Mouse (Mus musculus) midbrain, embryonic 14.5 days (tissue): ENCODE data around the gene Mok. TPM values are rescaled to one million over a fixed set of nuclear protein-coding genes. Genes with fewer than 3 reads are reported as not detected.
A peak's percentile ranks its signal among the peaks of the same experiment; 100 is the strongest.

Experiments
- ATAC-seq: fragments of 200-750 bp; cut with Nextera tagmentation; 2 replicates; pipeline ENCODE4 v1.8.0; 2017; ENCODE audit warnings: moderate number of reproducible peaks, moderate library complexity; ENCODE audit not compliant: low FRiP score, low TSS enrichment
- DNase-seq: peaks from one replicate; pipeline ENCODE4 v3.0.0-alpha.2; 2015
- H3K27ac ChIP-seq: fragments of 300-500 bp; sonication (generic); replicated peaks from 2 replicates; pipeline ENCODE4 v1.5.1; 2014; ENCODE audit warnings: mild to moderate bottlenecking, low read depth, low read length, moderate library complexity
- H3K27me3 ChIP-seq: fragments of 300-500 bp; sonication (generic); 2 replicates; pipeline ENCODE4 v1.6.1; 2014; ENCODE audit warnings: low read length, control low read depth, mixed read lengths; ENCODE audit not compliant: control insufficient read depth, insufficient read depth
- H3K36me3 ChIP-seq: fragments of 300-500 bp; sonication (generic); 2 replicates; pipeline ENCODE4 v1.6.1; 2014; ENCODE audit warnings: low read length, control low read depth; ENCODE audit not compliant: control insufficient read depth, insufficient read depth
- H3K4me1 ChIP-seq: fragments of 300-500 bp; sonication (generic); 2 replicates; pipeline ENCODE4 v1.6.1; 2014; ENCODE audit warnings: mild to moderate bottlenecking, antibody characterized with exemption, low read length, control low read depth; ENCODE audit not compliant: control insufficient read depth, insufficient read depth
- H3K4me2 ChIP-seq: fragments of 300-500 bp; sonication (generic); 2 replicates; pipeline ENCODE4 v1.6.1; 2014; ENCODE audit warnings: mild to moderate bottlenecking, low read length, moderate library complexity
- H3K4me3 ChIP-seq: fragments of 300-500 bp; sonication (generic); replicated peaks from 2 replicates; pipeline ENCODE4 v1.5.1; 2014; ENCODE audit warnings: low read depth, low read length
- H3K9ac ChIP-seq: fragments of 300-500 bp; sonication (generic); replicated peaks from 2 replicates; pipeline ENCODE4 v1.6.1; 2014; ENCODE audit warnings: mild to moderate bottlenecking, low read length, moderate library complexity
- H3K9me3 ChIP-seq: fragments of 300-500 bp; sonication (generic); 2 replicates; pipeline ENCODE4 v1.6.1; 2016; ENCODE audit warnings: low read length, control low read depth, mixed read lengths; ENCODE audit not compliant: control insufficient read depth
- WGBS: fragments of 180-500 bp; shearing (Covaris S2); extraction: QIAGEN DNeasy Blood & Tissue Kit; methylation state at CpG from one replicate; pipeline ENCODE4 v1.1.7; 2014; 5-methylcytosine and 5-hydroxymethylcytosine counted together
- polyA plus RNA-seq: library from polyadenylated mRNA; unstranded; fragments of >200 nt; fragmentation: Nextera tagmentation; extraction: Ambion mirVana; gene quantifications from 2 replicates; pipeline ENCODE4 v1.2.1, GENCODE M21; 2014

Gene Mok
- polyA plus RNA-seq, 1 experiment from 2014 or later, result 15.9 TPM

- H3K4me2 ChIP-seq, result no peak overlapping the region
- no peak overlapping the region for H3K4me3 ChIP-seq
- H3K27me3 ChIP-seq, result no peaks in the 10 kb centered on the region
- no peaks in the 10 kb centered on the region for H3K4me1 ChIP-seq
- no peak for ATAC-seq
- no peak overlapping the region for H3K27ac ChIP-seq
- peaks cover 9% of the 10 kb centered on the region; the same call in 1 of the 2 replicates for H3K36me3 ChIP-seq
- no peak overlapping the region for H3K9ac ChIP-seq
- no peak for DNase-seq
- H3K9me3 ChIP-seq, result no peaks in the 10 kb centered on the region
- 85% methylated on average over 6 of the region's 6 CpGs for WGBS
These were observed 45.7 kb downstream of the Mok start for GRCm38 (mm10) chr12:110795035-110795434.

- no peak for DNase-seq
- no peak overlapping the region for H3K9ac ChIP-seq
- no peaks in the 10 kb centered on the region for H3K9me3 ChIP-seq
- peaks cover 6% of the 10 kb centered on the region; the same call in 1 of the 2 replicates for H3K36me3 ChIP-seq
- no peak overlapping the region for H3K4me2 ChIP-seq
- H3K4me3 ChIP-seq, result no peak overlapping the region
- H3K27me3 ChIP-seq, result no peaks in the 10 kb centered on the region
- no peaks in the 10 kb centered on the region for H3K4me1 ChIP-seq
- no peak overlapping the region for H3K27ac ChIP-seq
- WGBS, result 92% methylated on average over 8 of the region's 8 CpGs
- no peak for ATAC-seq
These were observed 49.7 kb downstream of the Mok start for GRCm38 (mm10) chr12:110791026-110791425.

- Histone ChIP-seq H3K27ac (no peak overlapping the region), H3K9ac (no peak overlapping the region), H3K4me1 (no peaks in the 10 kb centered on the region), H3K9me3 (no peaks in the 10 kb centered on the region), H3K27me3 (no peaks in the 10 kb centered on the region), H3K4me3 (no peak overlapping the region), H3K4me2 (no peak overlapping the region), H3K36me3 (peaks cover 6% of the 10 kb centered on the region; the same call in 1 of the 2 replicates)
- WGBS, result 90% methylated on average over 4 of the region's 4 CpGs
- DNase-seq (no peak), ATAC-seq (no peak)
These were observed 50.2 kb downstream of the Mok start for GRCm38 (mm10) chr12:110790580-110790979.

GRCm38 (mm10) chr12:110786243-110786642 lies 54.5 kb downstream of the Mok start:
- no peak for ATAC-seq
- 93% methylated on average over 4 of the region's 4 CpGs for WGBS
- Histone ChIP-seq H3K36me3 (peaks cover 23% of the 10 kb centered on the region), H3K4me3 (no peak overlapping the region), H3K9ac (no peak overlapping the region), H3K27me3 (no peaks in the 10 kb centered on the region), H3K27ac (no peak overlapping the region), H3K4me2 (no peak overlapping the region), H3K9me3 (no peaks in the 10 kb centered on the region), H3K4me1 (no peaks in the 10 kb centered on the region)
- no peak for DNase-seq

- 90% methylated on average over 2 of the region's 2 CpGs for WGBS
- no peak for ATAC-seq
- Histone ChIP-seq H3K27me3 (no peaks in the 10 kb centered on the region), H3K4me2 (no peak overlapping the region), H3K36me3 (peaks cover 44% of the 10 kb centered on the region), H3K9ac (no peak overlapping the region), H3K4me1 (no peaks in the 10 kb centered on the region), H3K27ac (no peak overlapping the region), H3K9me3 (no peaks in the 10 kb centered on the region), H3K4me3 (no peak overlapping the region)
- DNase-seq, result no peak
These were observed 56.5 kb downstream of the Mok start for GRCm38 (mm10) chr12:110784211-110784610.

GRCm38 (mm10) chr12:110782278-110782677 lies 58.5 kb downstream of the Mok start:
- ATAC-seq, result no peak
- peaks cover 45% of the 10 kb centered on the region for H3K36me3 ChIP-seq
- H3K9ac ChIP-seq, result no peak overlapping the region
- no peak overlapping the region for H3K4me3 ChIP-seq
- 97% methylated on average over 1 of the region's 1 CpGs for WGBS
- H3K27me3 ChIP-seq, result no peaks in the 10 kb centered on the region
- no peaks in the 10 kb centered on the region for H3K4me1 ChIP-seq
- H3K27ac ChIP-seq, result no peak overlapping the region
- H3K4me2 ChIP-seq, result no peak overlapping the region
- DNase-seq, result no peak
- no peaks in the 10 kb centered on the region for H3K9me3 ChIP-seq

GRCm38 (mm10) chr12:110781181-110781580 lies 59.6 kb downstream of the Mok start:
- ATAC-seq (no peak), DNase-seq (peak; percentile 28)
- Histone ChIP-seq H3K27me3 (no peaks in the 10 kb centered on the region), H3K4me1 (no peaks in the 10 kb centered on the region), H3K27ac (no peak overlapping the region), H3K4me2 (no peak overlapping the region), H3K9ac (no peak overlapping the region), H3K4me3 (no peak overlapping the region), H3K9me3 (no peaks in the 10 kb centered on the region), H3K36me3 (peaks cover 45% of the 10 kb centered on the region)
- WGBS, result 87% methylated on average over 8 of the region's 8 CpGs

GRCm38 (mm10) chr12:110779296-110779695 lies 61.4 kb downstream of the Mok start:
- H3K36me3 ChIP-seq, result peaks cover 35% of the 10 kb centered on the region
- WGBS, result 87% methylated on average over 7 of the region's 7 CpGs
- H3K4me1 ChIP-seq, result no peaks in the 10 kb centered on the region
- no peaks in the 10 kb centered on the region for H3K27me3 ChIP-seq
- H3K9me3 ChIP-seq, result no peaks in the 10 kb centered on the region
- H3K4me2 ChIP-seq, result no peak overlapping the region
- H3K4me3 ChIP-seq, result no peak overlapping the region
- no peak overlapping the region for H3K27ac ChIP-seq
- H3K9ac ChIP-seq, result no peak overlapping the region
- ATAC-seq, result no peak
- no peak for DNase-seq

- H3K4me1 ChIP-seq, result no peaks in the 10 kb centered on the region
- H3K9me3 ChIP-seq, result no peaks in the 10 kb centered on the region
- no peaks in the 10 kb centered on the region for H3K27me3 ChIP-seq
- H3K36me3 ChIP-seq, result peaks cover 33% of the 10 kb centered on the region
- no peak overlapping the region for H3K4me2 ChIP-seq
- ATAC-seq (no peak), DNase-seq (no peak)
- H3K9ac ChIP-seq, result no peak overlapping the region
- H3K27ac ChIP-seq, result no peak overlapping the region
- WGBS, result 87% methylated on average over 5 of the region's 5 CpGs
- no peak overlapping the region for H3K4me3 ChIP-seq
These were observed 62.9 kb downstream of the Mok start for GRCm38 (mm10) chr12:110777853-110778252.
